In the genomic region with DNA sequence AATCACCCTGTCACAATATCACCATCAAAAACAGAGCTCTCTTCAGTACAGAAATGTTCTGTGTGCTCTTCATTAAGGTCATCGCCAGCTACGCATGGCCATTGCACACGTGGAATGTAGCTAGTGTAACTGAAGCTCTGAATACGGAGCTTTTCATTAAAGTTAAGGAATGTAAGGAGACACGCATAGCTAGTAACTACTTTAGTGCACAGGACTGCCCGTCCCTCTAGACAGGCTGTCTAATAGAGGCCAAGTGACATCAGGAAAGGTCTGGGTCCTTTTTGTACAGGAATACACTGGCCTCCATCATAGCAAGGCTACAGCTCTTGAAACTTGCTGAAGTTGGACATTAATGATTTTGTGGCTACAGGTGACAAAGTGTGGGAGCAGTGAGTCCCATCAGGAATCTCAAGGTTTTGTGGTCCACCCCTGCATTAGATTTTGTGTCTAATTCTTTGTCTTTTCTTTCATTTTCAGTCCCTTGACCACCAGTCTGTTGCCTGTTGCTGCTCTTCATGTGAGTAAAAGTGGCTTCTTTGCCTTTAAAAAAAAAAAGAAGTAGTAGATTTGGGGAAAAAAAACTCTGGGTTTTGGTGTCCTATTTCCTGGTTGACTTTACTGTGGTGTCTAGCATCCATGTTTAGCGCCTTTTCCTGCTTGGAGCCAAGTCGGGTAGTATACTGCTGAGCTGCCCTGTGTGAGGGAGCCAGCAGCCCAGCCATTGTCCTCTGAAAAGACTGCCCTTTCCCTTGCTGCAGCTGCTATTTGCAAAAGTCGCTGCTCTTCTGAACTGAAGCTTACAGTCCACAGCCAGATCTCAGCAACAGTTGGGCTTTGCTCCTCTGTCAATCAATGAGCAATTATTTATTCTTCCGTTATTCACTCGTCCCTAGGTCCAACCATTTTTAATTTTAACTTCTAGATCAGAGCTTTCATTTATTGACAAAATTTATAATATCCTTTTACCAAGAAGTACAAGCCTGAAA, we compare ENCODE assay signal across 10 mouse cellular contexts.
A peak's percentile ranks its signal among the peaks of the same experiment; 100 is the strongest.
DNase-seq lines count a peak whose midpoint lies in the region; ATAC-seq lines count a peak whose summit lies in the region.
"Had no signal": no experiment of that assay in that cellular context is flagged by ENCODE, and none has a peak within 500 bp of the region (broad histone marks: within the 10 kb centered on the region; RNA-seq: fewer than 3 reads in every experiment).

No protein-coding gene starts in this region.

- no peaks in the 10 kb centered on the region for H3K9me3 ChIP-seq in kidney, embryonic 16.5 days (ENCODE audit: low read length)
- H3K9me3 ChIP-seq in midbrain, embryonic 15.5 days: no peaks in the 10 kb centered on the region

- WGBS in kidney, embryonic 16.5 days: 38% methylated on average over 11 of the region's 11 CpGs
- WGBS in midbrain, embryonic 15.5 days: 48% methylated on average over 11 of the region's 11 CpGs

- H3K4me1 ChIP-seq in kidney, embryonic 16.5 days (ENCODE audit: insufficient read depth, low read length): peaks cover 24% of the 10 kb centered on the region
- H3K4me1 ChIP-seq in midbrain, embryonic 15.5 days: peaks cover 20% of the 10 kb centered on the region

- no peak overlapping the region for H3K4me3 ChIP-seq in kidney, embryonic 16.5 days (ENCODE audit: low read length)
- H3K4me3 ChIP-seq in midbrain, embryonic 15.5 days: no peak overlapping the region

- H3K9ac ChIP-seq in kidney, embryonic 16.5 days (replicated peaks; ENCODE audit: low read length): no peak overlapping the region
- no peak overlapping the region for H3K9ac ChIP-seq in midbrain, embryonic 15.5 days

- H3K4me2 ChIP-seq in kidney, embryonic 16.5 days (replicated peaks; ENCODE audit: low read depth, low read length): 0 out of 2 replicates have a peak overlapping the region, but pooled peaks have one; percentile 9
- H3K4me2 ChIP-seq in midbrain, embryonic 15.5 days: no peak overlapping the region

- peak overlapping the region; percentile 61 for H3K27ac ChIP-seq in kidney, embryonic 16.5 days (ENCODE audit: low read length)
- no peak overlapping the region for H3K27ac ChIP-seq in midbrain, embryonic 15.5 days
- H3K27ac ChIP-seq: macrophage had no signal

- H3K27me3 ChIP-seq in kidney, embryonic 16.5 days (ENCODE audit: insufficient read depth, low read length): no peaks in the 10 kb centered on the region
- no peaks in the 10 kb centered on the region for H3K27me3 ChIP-seq in midbrain, embryonic 15.5 days (replicated peaks)

- DNase-seq in cerebellum, adult 11-12 months: peak; percentile 33
- DNase-seq in kidney, postnatal 25 days: no peak
- peak; percentile 62 for DNase-seq in embryo, embryonic 10.5 days (ENCODE audit: low spot score)
- no peak for DNase-seq in thymus, postnatal 10 days (ENCODE audit: low spot score in 2 of 2)
- no peak for DNase-seq in layer of hippocampus, postnatal 36 days
- DNase-seq: spleen, adult 18-20 months had no signal

- H3K36me3 ChIP-seq in kidney, embryonic 16.5 days (ENCODE audit: insufficient read depth, low read length): no peaks in the 10 kb centered on the region
- H3K36me3 ChIP-seq in midbrain, embryonic 15.5 days (replicated peaks): no peaks in the 10 kb centered on the region

- no peak for ATAC-seq in cerebellum, adult (ENCODE audit: insufficient number of reproducible peaks, low FRiP score, low TSS enrichment)
- peak; percentile 91 for ATAC-seq in kidney, embryonic 16.5 days (ENCODE audit: low FRiP score, low TSS enrichment)
- peak; percentile 74 for ATAC-seq in midbrain, embryonic 15.5 days (replicated peaks)

Comparison
In these comparisons a context has a peak if more than half of its experiments do, and no peak if none do; other contexts are left out.
1. DNase-seq: peak in cerebellum, adult 11-12 months (single experiment) and embryo, embryonic 10.5 days (single experiment); none in kidney, postnatal 25 days (0 of 2), thymus, postnatal 10 days (0 of 2) and layer of hippocampus, postnatal 36 days (0 of 2).